Mouse (Mus musculus) kidney, embryonic 16.5 days (tissue): ENCODE data around the gene Cpb1. TPM values are rescaled to one million over a fixed set of nuclear protein-coding genes. Genes with fewer than 3 reads are reported as not detected.

ENCODE experiments used
- ATAC-seq: fragments of 200-750 bp; cut with Nextera tagmentation; 2 replicates; pipeline ENCODE4 v1.8.0; 2017; ENCODE audit warnings: moderate TSS enrichment; ENCODE audit not compliant: low FRiP score, low TSS enrichment
- H3K27ac ChIP-seq: fragments of 300-500 bp; sonication (generic); 2 replicates; pipeline ENCODE4 v1.5.1; 2014; ENCODE audit warnings: low read length
- H3K27me3 ChIP-seq: fragments of 300-500 bp; sonication (generic); 2 replicates; pipeline ENCODE4 v1.6.1; 2014; ENCODE audit warnings: low read length, control low read depth, mixed read lengths; ENCODE audit not compliant: insufficient read depth
- H3K36me3 ChIP-seq: fragments of 300-500 bp; sonication (generic); 2 replicates; pipeline ENCODE4 v1.6.1; 2014; ENCODE audit warnings: low read length, control low read depth, mixed read lengths; ENCODE audit not compliant: insufficient read depth
- H3K4me1 ChIP-seq: fragments of 300-500 bp; sonication (generic); 2 replicates; pipeline ENCODE4 v1.6.1; 2014; ENCODE audit warnings: low read length, control low read depth, mixed read lengths; ENCODE audit not compliant: insufficient read depth
- H3K4me2 ChIP-seq: fragments of 300-500 bp; sonication (generic); replicated peaks from 2 replicates; pipeline ENCODE4 v1.6.1; 2014; ENCODE audit warnings: low read depth, low read length
- H3K4me3 ChIP-seq: fragments of 300-500 bp; sonication (generic); 2 replicates; pipeline ENCODE4 v1.5.1; 2014; ENCODE audit warnings: mild to moderate bottlenecking, low read length
- H3K9ac ChIP-seq: fragments of 300-500 bp; sonication (generic); replicated peaks from 2 replicates; pipeline ENCODE4 v1.6.1; 2014; ENCODE audit warnings: low read length
- H3K9me3 ChIP-seq: fragments of 300-500 bp; sonication (generic); 2 replicates; pipeline ENCODE4 v1.6.1; 2016; ENCODE audit warnings: low read length, control low read depth
- WGBS: fragments of 180-500 bp; shearing (Covaris S2); extraction: QIAGEN DNeasy Blood & Tissue Kit; methylation state at CpG from one replicate; pipeline ENCODE4 v1.1.7; 2014; 5-methylcytosine and 5-hydroxymethylcytosine counted together
- polyA plus RNA-seq: library from polyadenylated mRNA; unstranded; fragments of >200 nt; fragmentation: Nextera tagmentation; extraction: Ambion mirVana; gene quantifications from 2 replicates; pipeline ENCODE4 v1.2.1, GENCODE M21; 2015

Cpb1 gene
- polyA plus RNA-seq = 0.55 and 0.66 TPM in 2 replicates

DNA sequence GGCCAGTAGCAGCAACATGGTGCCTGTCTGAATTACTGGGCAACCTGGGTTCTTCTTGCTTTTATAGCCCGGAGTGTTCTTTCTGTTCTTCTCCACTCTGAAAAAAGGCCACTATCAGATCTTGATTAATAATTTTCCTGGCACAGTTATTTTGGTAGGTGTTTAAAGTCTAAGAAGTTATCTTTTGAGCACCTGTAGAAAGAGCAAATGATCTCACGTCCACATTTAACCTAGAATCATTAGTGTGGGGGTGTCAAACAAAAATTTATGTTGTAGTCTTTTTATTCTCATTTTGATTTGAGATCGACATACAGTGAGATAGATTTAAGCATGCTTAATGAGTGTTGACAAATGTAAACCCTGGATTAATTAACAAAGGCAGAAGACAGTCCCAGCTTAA lies at the start of gene Cpb1:
TSS of gene Cpb1 (minus strand) at position 101 of the 400 bp plus-strand sequence.
- Histone ChIP-seq H3K27me3 (no peaks in the 10 kb centered on the region), H3K4me3 (no peak within 1 kb of the TSS), H3K9ac (no peak within 1 kb of the TSS), H3K9me3 (no peaks in the 10 kb centered on the region), H3K27ac (no peak within 1 kb of the TSS), H3K4me2 (no peak within 1 kb of the TSS), H3K36me3 (no peaks in the 10 kb centered on the region), H3K4me1 (no peaks in the 10 kb centered on the region)
- 83% methylated on average over 3 of the region's 3 CpGs for WGBS
- ATAC-seq = no peak

DNA sequence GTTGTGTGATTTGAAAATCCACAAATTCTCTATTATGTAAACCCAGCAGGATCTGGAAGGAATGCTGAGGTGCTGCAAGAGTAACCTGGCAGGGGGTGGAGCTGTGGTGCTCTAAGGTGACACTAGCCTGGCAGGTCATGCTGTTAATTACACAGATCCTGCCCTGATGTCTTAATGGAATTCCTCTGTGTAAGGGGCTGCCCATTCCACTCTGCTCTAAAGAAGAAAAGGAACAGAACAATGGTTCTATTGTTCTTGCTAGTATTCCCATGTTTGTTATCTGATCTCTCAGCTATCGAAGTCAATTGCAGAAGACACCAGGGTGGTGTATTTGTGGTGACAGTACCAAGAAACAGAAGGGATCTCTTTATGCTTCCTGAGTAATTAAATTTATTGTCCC lies 41.7 kb upstream of the Cpb1 start:
- Histone ChIP-seq H3K27me3 (no peaks in the 10 kb centered on the region), H3K4me2 (no peak overlapping the region), H3K36me3 (no peaks in the 10 kb centered on the region), H3K27ac (no peak overlapping the region), H3K9ac (no peak overlapping the region), H3K4me3 (no peak overlapping the region), H3K4me1 (no peaks in the 10 kb centered on the region), H3K9me3 (0 out of 2 replicates have a peak, but pooled peaks cover 3% of the 10 kb centered on the region)
- 21% methylated on average over 1 of the region's 1 CpGs for WGBS
- ATAC-seq = no peak

- Histone ChIP-seq H3K9me3 (no peaks in the 10 kb centered on the region), H3K4me2 (no peak overlapping the region), H3K27me3 (no peaks in the 10 kb centered on the region), H3K9ac (no peak overlapping the region), H3K4me3 (no peak overlapping the region), H3K27ac (no peak overlapping the region), H3K4me1 (no peaks in the 10 kb centered on the region), H3K36me3 (no peaks in the 10 kb centered on the region)
- WGBS = 57% methylated on average over 4 of the region's 4 CpGs
- peak; percentile 71; the same call in 1 of the 2 replicates for ATAC-seq
These were observed 33.6 kb upstream of the Cpb1 start for GRCm38 (mm10) chr3:20309142-20309541.

DNA sequence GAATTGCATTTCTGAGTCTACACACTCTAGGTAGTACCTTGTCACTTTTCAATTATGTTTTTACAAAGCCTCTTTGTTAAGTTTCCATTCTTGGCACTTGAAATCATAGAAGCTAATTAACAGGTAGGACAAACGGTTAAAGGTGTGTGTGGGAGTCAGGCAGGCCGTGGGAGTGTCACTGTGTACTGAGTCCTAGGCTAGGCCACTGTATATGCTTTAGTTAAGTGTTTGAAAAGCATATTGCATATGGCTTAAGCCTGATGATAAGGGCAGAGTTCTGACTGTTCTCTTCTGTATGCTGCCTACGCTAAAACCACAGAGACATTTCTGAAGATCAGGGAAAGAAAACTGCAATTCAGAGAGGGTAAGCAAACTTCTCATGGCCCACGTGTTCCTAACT lies 31.7 kb upstream of the Cpb1 start:
- Histone ChIP-seq H3K27me3 (no peaks in the 10 kb centered on the region), H3K9ac (no peak overlapping the region), H3K4me1 (no peaks in the 10 kb centered on the region), H3K4me3 (no peak overlapping the region), H3K27ac (no peak overlapping the region), H3K36me3 (no peaks in the 10 kb centered on the region), H3K9me3 (no peaks in the 10 kb centered on the region), H3K4me2 (no peak overlapping the region)
- 62% methylated on average over 4 of the region's 4 CpGs for WGBS
- no peak for ATAC-seq

DNA sequence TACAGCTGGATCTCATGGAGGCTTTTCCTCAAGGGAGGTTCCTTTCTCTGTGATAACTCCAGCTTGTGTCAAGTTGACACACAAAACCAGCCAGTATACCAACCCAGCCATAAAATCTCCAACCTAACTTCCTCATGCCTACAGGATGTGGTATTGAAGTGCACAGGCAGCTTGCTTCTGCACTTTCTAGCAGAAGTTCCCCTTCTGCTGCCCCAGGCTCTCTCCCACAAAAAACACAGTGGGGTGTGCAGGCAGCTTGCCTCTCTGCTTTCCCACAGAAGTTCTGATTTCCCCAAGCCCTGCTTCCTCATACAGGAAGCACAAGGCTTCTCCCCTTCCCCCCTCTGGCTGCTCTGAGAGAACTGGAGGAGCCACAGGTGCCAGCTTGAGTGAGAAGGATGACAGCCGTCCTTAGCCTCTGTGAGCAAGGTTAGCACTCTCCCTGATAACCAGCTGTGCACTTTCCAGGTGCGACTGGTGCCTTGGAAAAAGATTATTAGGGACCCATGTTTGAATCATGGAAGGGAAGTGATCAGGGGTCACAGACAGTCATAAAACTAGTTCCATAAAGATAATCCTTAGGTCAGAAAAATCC lies 29.3 kb upstream of the Cpb1 start:
- no peak overlapping the region for H3K4me2 ChIP-seq
- ATAC-seq = no peak
- no peaks in the 10 kb centered on the region for H3K4me1 ChIP-seq
- H3K27me3 ChIP-seq = no peaks in the 10 kb centered on the region
- no peak overlapping the region for H3K4me3 ChIP-seq
- no peaks in the 10 kb centered on the region for H3K36me3 ChIP-seq
- 49% methylated on average over 2 of the region's 2 CpGs for WGBS
- H3K27ac ChIP-seq = no peak overlapping the region
- H3K9me3 ChIP-seq = no peaks in the 10 kb centered on the region
- no peak overlapping the region for H3K9ac ChIP-seq

- Histone ChIP-seq H3K9me3 (no peaks in the 10 kb centered on the region), H3K4me3 (no peak overlapping the region), H3K4me2 (no peak overlapping the region), H3K4me1 (no peaks in the 10 kb centered on the region), H3K9ac (no peak overlapping the region), H3K36me3 (no peaks in the 10 kb centered on the region), H3K27me3 (no peaks in the 10 kb centered on the region), H3K27ac (no peak overlapping the region)
- no peak for ATAC-seq
- 78% methylated on average over 3 of the region's 3 CpGs for WGBS
These were observed 20.0 kb upstream of the Cpb1 start for GRCm38 (mm10) chr3:20295546-20295945.

DNA sequence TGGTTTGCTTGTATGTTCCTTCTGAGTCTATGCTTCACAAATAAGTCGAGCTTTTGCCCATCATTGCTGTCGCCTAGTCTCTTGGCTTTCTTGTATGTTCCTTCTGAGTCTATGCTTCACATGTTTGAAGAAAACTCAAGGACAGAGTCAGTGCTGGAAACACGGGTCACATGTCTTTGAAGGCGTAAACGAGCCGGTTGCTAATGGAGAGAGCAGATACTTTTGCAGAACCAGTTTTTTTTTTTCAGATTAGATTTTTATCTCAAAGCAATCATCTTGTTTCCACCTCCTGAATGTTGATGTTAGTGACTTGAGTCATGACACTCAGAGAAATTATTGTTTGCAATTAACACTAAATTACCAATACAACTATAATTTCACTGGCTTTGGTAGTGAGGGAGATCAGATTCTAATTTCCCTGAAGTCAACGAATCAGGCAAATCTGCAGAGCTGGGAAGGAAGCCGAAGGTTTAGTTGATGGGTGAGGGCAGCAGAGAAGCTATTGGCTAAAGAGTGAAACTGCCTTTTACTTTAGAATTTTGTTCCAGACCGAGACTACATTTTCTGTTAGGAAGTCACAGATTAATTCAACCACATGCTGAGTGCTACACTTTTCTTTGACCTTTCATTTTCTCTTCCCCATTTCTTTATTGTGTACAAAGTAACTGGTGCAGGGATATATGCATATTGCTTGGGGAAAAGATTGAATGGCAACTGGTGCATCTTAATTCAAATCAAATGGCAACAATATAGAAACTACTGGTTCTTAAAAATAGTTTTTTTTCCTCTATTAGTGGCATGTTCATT lies 19.2 kb upstream of the Cpb1 start:
- no peak for ATAC-seq
- no peak overlapping the region for H3K4me3 ChIP-seq
- H3K27me3 ChIP-seq = no peaks in the 10 kb centered on the region
- H3K4me2 ChIP-seq = no peak overlapping the region
- WGBS = 81% methylated on average over 9 of the region's 9 CpGs
- no peak overlapping the region for H3K9ac ChIP-seq
- H3K36me3 ChIP-seq = no peaks in the 10 kb centered on the region
- H3K9me3 ChIP-seq = no peaks in the 10 kb centered on the region
- no peaks in the 10 kb centered on the region for H3K4me1 ChIP-seq
- H3K27ac ChIP-seq = no peak overlapping the region

DNA sequence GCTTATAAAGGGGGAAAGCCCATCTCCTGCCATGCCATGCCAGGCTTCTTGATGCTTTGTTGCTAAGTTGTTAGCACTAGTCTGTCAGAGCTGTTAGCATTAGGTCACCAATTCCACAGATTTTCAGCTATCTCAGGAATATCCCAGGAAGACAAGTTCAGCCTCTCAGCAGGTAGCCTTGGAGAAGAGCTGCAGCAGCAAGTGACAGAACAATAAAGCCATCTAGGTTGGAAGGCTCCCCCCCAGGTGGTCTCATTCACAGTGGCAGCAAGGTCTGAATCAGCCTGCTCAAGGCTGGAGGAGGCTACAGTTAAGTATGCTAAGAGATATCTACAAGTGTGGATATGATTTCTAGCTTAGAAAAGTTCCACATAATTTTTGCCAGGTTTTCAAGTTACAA lies 15.8 kb upstream of the Cpb1 start:
- H3K9me3 ChIP-seq = no peaks in the 10 kb centered on the region
- no peak overlapping the region for H3K4me3 ChIP-seq
- H3K4me1 ChIP-seq = no peaks in the 10 kb centered on the region
- no peaks in the 10 kb centered on the region for H3K27me3 ChIP-seq
- no peak overlapping the region for H3K4me2 ChIP-seq
- no peak overlapping the region for H3K27ac ChIP-seq
- H3K36me3 ChIP-seq = no peaks in the 10 kb centered on the region
- H3K9ac ChIP-seq = no peak overlapping the region
- ATAC-seq = no peak

DNA sequence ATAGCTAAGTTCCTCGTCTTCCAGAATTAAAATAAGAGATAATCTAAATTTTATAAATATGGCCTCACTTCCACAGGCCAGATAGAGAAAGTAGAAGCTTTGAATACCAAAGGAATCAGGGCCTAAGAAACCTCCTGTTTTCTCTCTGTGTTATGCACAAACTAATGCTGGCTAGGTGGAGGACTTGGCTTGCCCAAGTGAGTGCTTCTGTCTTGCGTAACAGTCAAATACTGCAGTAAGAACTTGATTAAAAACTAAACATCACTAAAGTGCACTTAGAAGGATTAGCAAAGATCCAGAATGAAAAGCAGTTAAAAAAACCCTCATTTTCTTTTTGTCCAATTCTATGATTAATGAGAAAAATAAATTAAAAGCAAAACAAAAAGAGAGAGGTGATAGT lies 13.2 kb upstream of the Cpb1 start:
- Histone ChIP-seq H3K27ac (no peak overlapping the region), H3K9ac (no peak overlapping the region), H3K27me3 (no peaks in the 10 kb centered on the region), H3K4me2 (no peak overlapping the region), H3K4me3 (no peak overlapping the region), H3K9me3 (no peaks in the 10 kb centered on the region), H3K4me1 (no peaks in the 10 kb centered on the region), H3K36me3 (no peaks in the 10 kb centered on the region)
- 89% methylated on average over 2 of the region's 2 CpGs for WGBS
- no peak for ATAC-seq

- ATAC-seq = no peak
- 52% methylated on average over 1 of the region's 1 CpGs for WGBS
- Histone ChIP-seq H3K9ac (no peak overlapping the region), H3K9me3 (no peaks in the 10 kb centered on the region), H3K4me2 (no peak overlapping the region), H3K27me3 (no peaks in the 10 kb centered on the region), H3K4me1 (no peaks in the 10 kb centered on the region), H3K27ac (no peak overlapping the region), H3K36me3 (no peaks in the 10 kb centered on the region), H3K4me3 (no peak overlapping the region)
These were observed 6.3 kb upstream of the Cpb1 start for GRCm38 (mm10) chr3:20281796-20282195.
